Mouse (Mus musculus) liver, adult 2 months (tissue): ENCODE results near the gene Psen2. TPM values are rescaled to one million over a fixed set of nuclear protein-coding genes. Genes with fewer than 3 reads are reported as not detected.

ENCODE experiments used
- DNase-seq: peaks from one replicate; pipeline ENCODE4 v3.0.0-alpha.2; 2011; ENCODE audit warnings: low read depth, low spot score; ENCODE audit errors: extremely low read depth
- H3K27ac ChIP-seq: fragments of 200-500 bp; replicated peaks from 2 replicates; pipeline ENCODE4 v1.5.1; 2012; ENCODE audit warnings: low read depth, mild to moderate bottlenecking, control low read depth, inconsistent platforms, low read length; ENCODE audit not compliant: insufficient read depth
- H3K27me3 ChIP-seq: fragments of 200-500 bp; 2 replicates; pipeline ENCODE4 v1.6.1; 2012; ENCODE audit warnings: mild to moderate bottlenecking, moderate library complexity, low read length, inconsistent platforms; ENCODE audit not compliant: control insufficient read depth, insufficient read depth
- H3K36me3 ChIP-seq: fragments of 200-500 bp; 2 replicates; pipeline ENCODE4 v1.6.1; 2012; ENCODE audit warnings: low read length, inconsistent platforms; ENCODE audit not compliant: control insufficient read depth, insufficient read depth
- H3K4me1 ChIP-seq: fragments of 200-500 bp; 2 replicates; pipeline ENCODE4 v1.6.1; 2011; ENCODE audit warnings: low read length; ENCODE audit not compliant: control insufficient read depth, insufficient read depth
- H3K4me3 ChIP-seq: fragments of 200-500 bp; 2 replicates; pipeline ENCODE4 v1.5.1; 2011; ENCODE audit warnings: low read depth, mild to moderate bottlenecking, control low read depth, low read length, moderate library complexity; ENCODE audit not compliant: insufficient read depth
- H3K79me2 ChIP-seq: fragments of 200-500 bp; 2 replicates; pipeline ENCODE4 v1.6.1; 2012; ENCODE audit warnings: inconsistent platforms, mild to moderate bottlenecking, low read length, moderate library complexity; ENCODE audit not compliant: control insufficient read depth, insufficient read depth
- H3K9ac ChIP-seq: fragments of 200-500 bp; 2 replicates; pipeline ENCODE4 v1.6.1; 2012; ENCODE audit warnings: low read depth, mild to moderate bottlenecking, control low read depth, inconsistent platforms, low read length
- CTCF ChIP-seq: fragments of 200-500 bp; IDR thresholded peaks from 2 replicates; pipeline ENCODE4 v1.5.1; 2011; ENCODE audit warnings: low read depth, low read length, control low read depth
- POLR2A ChIP-seq: fragments of 200-500 bp; IDR thresholded peaks from 2 replicates; pipeline ENCODE4 v1.6.1; 2011; ENCODE audit warnings: low read length, control low read depth; ENCODE audit not compliant: insufficient read depth; ENCODE audit errors: extremely low read depth
- WGBS: fragments of 180-500 bp; shearing (Covaris S2); methylation state at CpG from one replicate; pipeline ENCODE4 v1.1.7; 2018; 5-methylcytosine and 5-hydroxymethylcytosine counted together
- polyA plus RNA-seq: library from polyadenylated mRNA; depleted of rRNA; stranded (reverse); fragments of >200 nt; gene quantifications from 2 replicates; pipeline ENCODE4 v1.2.3, GENCODE M21; 2012
- total RNA-seq: library from RNA; depleted of rRNA; stranded (reverse); fragments of >200 nt; gene quantifications from 2 replicates; pipeline ENCODE4 v1.2.3, GENCODE M21; 2014

Psen2 gene
- total and polyA plus RNA-seq, 2 experiments, result 256 to 711 TPM

DNA sequence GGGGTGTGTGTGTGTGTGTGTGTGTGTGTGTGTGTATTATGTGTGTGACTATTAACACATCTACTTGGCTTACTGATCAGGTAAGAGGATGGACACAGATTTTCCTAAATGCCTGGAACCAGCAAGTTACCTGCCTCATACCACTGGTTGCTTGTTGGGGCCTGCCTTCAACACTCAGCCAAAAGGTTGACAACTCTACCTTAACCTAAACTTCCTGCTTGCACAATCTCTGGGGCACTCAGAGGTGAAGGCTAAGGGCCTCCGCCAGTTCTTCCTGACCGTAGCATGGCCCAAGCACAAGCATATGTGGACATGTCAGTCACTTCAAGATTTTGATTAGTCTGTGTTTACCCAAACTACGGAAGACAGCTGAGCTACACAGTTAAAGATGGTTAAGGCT is 65.3 kb downstream of the Psen2 start:
- Histone ChIP-seq H3K79me2 (peaks cover 8% of the 10 kb centered on the region), H3K9ac (no peak overlapping the region), H3K27me3 (no peaks in the 10 kb centered on the region), H3K4me1 (peaks cover 14% of the 10 kb centered on the region), H3K36me3 (no peaks in the 10 kb centered on the region), H3K4me3 (no peak overlapping the region), H3K27ac (no peak overlapping the region)
- TF ChIP-seq CTCF, result no peak
- TF ChIP-seq POLR2A, result no peak
- no peak for DNase-seq
- WGBS, result 40% methylated on average over 3 of the region's 3 CpGs

DNA sequence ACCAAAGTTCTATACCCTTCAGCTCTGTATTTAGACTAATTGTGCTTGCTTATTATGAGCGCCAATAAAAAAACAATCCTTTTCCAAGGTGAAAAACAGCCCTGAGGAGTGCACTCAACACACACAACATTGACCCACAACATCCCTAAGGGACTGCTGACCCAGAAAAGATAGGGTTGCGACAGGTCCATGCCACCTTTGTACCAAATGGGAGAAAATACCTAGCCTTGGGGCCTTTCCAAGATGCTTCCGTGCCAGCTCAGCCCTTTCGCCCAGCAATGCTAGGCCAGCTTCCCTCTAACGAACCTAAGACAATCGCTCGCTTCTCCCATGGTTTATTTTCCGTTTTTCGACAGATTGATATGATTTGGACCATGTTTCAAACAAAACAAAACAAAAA is 66.7 kb downstream of the Psen2 start:
- Histone ChIP-seq H3K27ac (peak overlapping the region; percentile 90), H3K27me3 (no peaks in the 10 kb centered on the region), H3K9ac (no peak overlapping the region; the same call in 1 of the 2 replicates), H3K4me1 (peaks cover 24% of the 10 kb centered on the region), H3K79me2 (peaks cover 14% of the 10 kb centered on the region), H3K36me3 (no peaks in the 10 kb centered on the region), H3K4me3 (peak overlapping the region; percentile 40; the same call in 1 of the 2 replicates)
- DNase-seq, result peak; percentile 96
- TF ChIP-seq CTCF (no peak), POLR2A (no peak)
- WGBS, result 28% methylated on average over 9 of the region's 9 CpGs

DNA sequence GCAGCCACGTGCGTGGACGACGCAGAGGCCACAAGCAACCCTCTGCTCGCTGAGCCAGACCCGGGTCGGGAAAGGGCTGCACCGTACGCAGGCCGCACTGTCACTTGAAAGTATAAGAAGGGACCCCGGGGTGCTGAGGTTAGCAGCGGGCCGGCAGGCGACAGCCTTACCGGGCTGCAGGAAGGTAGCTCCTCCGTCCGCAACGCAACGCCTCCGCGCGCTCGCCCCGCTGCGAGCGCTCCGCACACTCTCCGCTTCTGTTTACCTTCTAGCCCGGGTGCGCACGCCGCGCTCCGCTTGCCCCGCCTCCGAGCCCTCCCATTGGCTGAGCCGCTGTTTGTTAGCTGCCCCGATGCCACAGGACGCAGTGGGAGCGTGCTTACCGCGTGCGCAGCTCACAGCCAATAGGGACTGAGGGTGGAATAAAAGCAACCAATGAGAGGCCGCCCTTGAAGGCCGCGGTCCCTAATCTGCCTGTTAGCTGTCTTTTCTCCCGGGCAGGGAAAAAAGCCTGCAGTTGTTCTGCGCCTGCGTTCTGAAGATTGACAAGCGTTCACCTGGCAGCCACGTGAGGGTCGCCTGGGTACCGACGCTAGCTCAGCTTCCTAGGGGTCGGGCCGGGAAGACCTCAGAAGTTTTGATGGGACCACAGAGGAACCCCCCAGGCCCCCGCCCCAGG is 67.4 kb downstream of the Psen2 start:
- TF ChIP-seq CTCF (no peak), POLR2A (peak; percentile 97)
- Histone ChIP-seq H3K9ac (peak overlapping the region; percentile 88), H3K27ac (peak overlapping the region; percentile 92), H3K79me2 (peaks cover 18% of the 10 kb centered on the region), H3K4me1 (peaks cover 29% of the 10 kb centered on the region), H3K4me3 (peak overlapping the region; percentile 78), H3K36me3 (no peaks in the 10 kb centered on the region), H3K27me3 (no peaks in the 10 kb centered on the region)
- DNase-seq, result peak; percentile 98
- 1% methylated on average over 57 of the region's 57 CpGs for WGBS

DNA sequence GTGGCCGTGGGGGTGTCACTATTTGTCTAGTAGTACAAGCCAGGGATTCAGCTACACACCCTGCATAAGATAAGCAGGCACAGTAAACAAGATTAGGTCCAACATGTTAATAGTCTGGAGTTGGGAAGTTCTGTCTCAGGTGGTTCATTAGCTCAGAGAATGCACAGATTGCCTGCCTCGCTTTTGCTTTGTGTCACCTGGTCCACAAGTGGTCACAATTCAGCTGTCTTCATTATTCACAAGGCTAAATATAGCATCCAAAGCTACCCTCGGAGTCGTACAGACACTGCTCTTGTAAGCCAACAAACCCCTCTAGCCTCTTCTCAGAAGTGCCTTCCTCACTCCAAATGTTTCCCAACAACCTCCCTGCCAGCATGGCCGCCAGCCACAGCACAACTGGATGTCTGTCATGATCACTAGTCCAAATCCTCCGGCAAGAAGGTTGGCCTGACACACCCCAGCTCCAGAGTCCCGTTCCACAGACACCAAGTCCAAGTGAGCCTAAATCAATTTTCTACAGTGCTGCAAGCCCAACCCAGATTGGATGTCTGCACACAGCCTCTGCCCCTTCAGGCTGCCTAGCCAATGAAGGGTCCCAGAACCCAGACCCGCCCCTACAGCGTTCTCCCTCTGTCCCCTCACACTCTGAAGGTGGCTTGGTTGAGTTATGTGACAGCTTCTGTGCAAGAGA is 68.3 kb downstream of the Psen2 start:
- Histone ChIP-seq H3K79me2 (peaks cover 25% of the 10 kb centered on the region), H3K27me3 (no peaks in the 10 kb centered on the region), H3K4me1 (peaks cover 33% of the 10 kb centered on the region), H3K9ac (peak overlapping the region; percentile 88), H3K27ac (peak overlapping the region; percentile 92), H3K4me3 (peak overlapping the region; percentile 78), H3K36me3 (no peaks in the 10 kb centered on the region)
- peak; percentile 47; the same call in 1 of the 2 replicates for TF ChIP-seq POLR2A
- TF ChIP-seq CTCF, result no peak
- WGBS, result 5% methylated on average over 9 of the region's 9 CpGs
- peak; percentile 98 for DNase-seq

DNA sequence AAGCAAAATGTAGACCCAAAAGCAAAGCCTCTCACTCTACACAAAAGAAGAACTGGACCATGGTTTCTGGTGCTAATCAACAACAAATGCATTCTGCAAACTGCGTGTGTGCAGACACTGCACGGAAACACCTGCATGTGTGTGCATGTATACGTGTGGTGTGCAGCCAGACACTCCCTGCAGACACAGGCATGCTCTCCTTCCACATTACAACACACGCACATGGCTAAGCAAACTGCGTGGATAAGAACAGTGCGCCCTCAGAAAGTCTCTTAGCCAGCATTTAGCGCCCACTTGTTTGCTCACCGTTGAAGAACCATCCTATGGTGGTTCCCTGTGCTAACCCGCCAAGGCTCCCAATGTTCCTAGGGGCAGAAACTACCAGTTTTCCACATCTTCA is 69.2 kb downstream of the Psen2 start:
- TF ChIP-seq POLR2A (no peak), CTCF (no peak)
- Histone ChIP-seq H3K27ac (peak overlapping the region; percentile 77), H3K36me3 (no peaks in the 10 kb centered on the region), H3K27me3 (no peaks in the 10 kb centered on the region), H3K79me2 (peaks cover 25% of the 10 kb centered on the region), H3K4me3 (peak overlapping the region; percentile 55), H3K4me1 (peaks cover 39% of the 10 kb centered on the region), H3K9ac (peak overlapping the region; percentile 66)
- WGBS, result 18% methylated on average over 9 of the region's 9 CpGs
- DNase-seq, result no peak
